Mouse (Mus musculus) layer of hippocampus, postnatal 14 days (tissue): Measurements from ENCODE around the gene Bag5. TPM values are rescaled to one million over a fixed set of nuclear protein-coding genes. Genes with fewer than 3 reads are reported as not detected.

Experiments
- DNase-seq, 2 experiments: peaks; one replicate each; pipeline ENCODE4 v3.0.0; 2021 to 2022; ENCODE audit warnings: low spot score in 2 of 2, mixed read lengths in 1 of 2
- total RNA-seq, 2 experiments: library from RNA; stranded (reverse); gene quantifications; 2 replicates each; pipeline ENCODE4 v1.2.3; 2021

Bag5 gene
- total RNA-seq, 2 experiments from 2014 or later: 42.0 to 44.4 TPM

DNA sequence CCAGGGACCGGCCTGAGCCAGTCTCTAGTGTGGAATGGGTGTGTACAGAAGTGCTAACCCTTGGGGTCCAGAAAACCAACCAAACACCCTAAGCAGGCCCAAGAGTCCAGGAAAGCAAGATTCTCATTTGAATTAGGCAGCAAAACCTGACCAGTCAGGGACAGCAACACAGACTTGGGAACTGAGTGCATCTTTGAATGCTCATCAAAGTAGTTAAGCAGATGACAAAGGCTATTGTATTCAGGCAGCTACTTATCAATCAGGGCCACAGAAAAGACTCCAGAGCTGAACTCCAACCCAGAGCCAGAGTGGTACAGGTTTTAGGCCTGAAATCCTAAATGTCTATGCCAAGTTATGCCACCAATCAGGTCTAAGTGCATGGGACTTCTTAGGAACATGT lies 52.4 kb downstream of the Bag5 start:
- DNase-seq: no peak

Other genes with a start within 250 kb of the Bag5 start
- 1 to 10 TPM; 5.2 to 6.3 TPM for gene Gm266, start 227.4 kb downstream of the Bag5 start, total RNA-seq
- gene Eif5, start 175.2 kb downstream of the Bag5 start, total RNA-seq: 100 to 1,000 TPM; 218 to 276 TPM
- 100 to 1,000 TPM; 126 to 133 TPM for gene Mark3, start 138.7 kb downstream of the Bag5 start, total RNA-seq
- 1,000 to 10,000 TPM; 1,245 to 1,280 TPM for gene Ckb, start 40.9 kb downstream of the Bag5 start, total RNA-seq
- 10 to 100 TPM; 15.6 to 17.5 TPM for gene Trmt61a, start 35.2 kb downstream of the Bag5 start, total RNA-seq
- 10 to 100 TPM; 38.5 to 40.0 TPM for gene Apopt1, start within 50 bp of the Bag5 start, total RNA-seq
- 100 to 1,000 TPM; 826 to 832 TPM for gene Klc1, start 45.6 kb upstream of the Bag5 start, total RNA-seq
- 1 to 10 TPM; 3.0 to 3.9 TPM for gene Xrcc3, start 100.6 kb upstream of the Bag5 start, total RNA-seq
- 10 to 100 TPM; 17.3 to 20.4 TPM for gene Zfyve21, start 100.9 kb upstream of the Bag5 start, total RNA-seq
- 10 to 100 TPM; 79.3 to 83.0 TPM for gene Ppp1r13b, start 194.9 kb upstream of the Bag5 start, total RNA-seq